Mouse (Mus musculus): ENCODE results near the gene Rbfox3. TPM values are rescaled to one million over a fixed set of nuclear protein-coding genes. Genes with fewer than 3 reads are reported as not detected.
A peak's percentile ranks its signal among the peaks of the same experiment; 100 is the strongest.

Gene Rbfox3
- polyA plus RNA-seq, 1 experiment: 117 TPM

DNA sequence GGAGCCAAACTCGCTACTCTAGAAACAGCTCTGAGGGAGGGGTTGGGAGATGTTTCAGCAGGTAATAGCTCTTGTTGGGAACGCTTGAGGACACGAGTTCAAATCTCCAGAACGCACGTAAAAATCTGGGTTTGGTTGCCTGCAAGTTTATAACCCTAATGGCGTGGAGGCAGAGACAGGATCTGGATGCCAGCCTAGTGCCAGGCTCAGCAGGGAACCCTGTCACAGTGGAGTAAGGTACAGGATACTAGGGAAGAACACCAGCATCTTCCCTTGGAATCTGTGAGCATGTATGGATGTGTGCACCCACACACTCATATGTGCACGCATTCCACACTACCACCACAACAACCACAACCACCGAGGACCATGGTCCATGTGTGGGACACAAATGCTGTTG lies 331.8 kb downstream of the Rbfox3 start:
- Histone ChIP-seq H3K27ac (ENCODE audit: insufficient read depth, low read length) (no peak overlapping the region), H3K4me1 (ENCODE audit: control insufficient read depth, insufficient read depth, low read length) (peaks cover 10% of the 10 kb centered on the region), H3K4me3 (ENCODE audit: insufficient read depth, low read length) (no peak overlapping the region)
- TF ChIP-seq CTCF (IDR thresholded peaks at IDR 0.05; ENCODE audit: extremely low read depth, insufficient read depth, low read length) (no peak), POLR2A (IDR thresholded peaks at IDR 0.05; ENCODE audit: extremely low read depth, insufficient read depth, low read length) (no peak)

DNA sequence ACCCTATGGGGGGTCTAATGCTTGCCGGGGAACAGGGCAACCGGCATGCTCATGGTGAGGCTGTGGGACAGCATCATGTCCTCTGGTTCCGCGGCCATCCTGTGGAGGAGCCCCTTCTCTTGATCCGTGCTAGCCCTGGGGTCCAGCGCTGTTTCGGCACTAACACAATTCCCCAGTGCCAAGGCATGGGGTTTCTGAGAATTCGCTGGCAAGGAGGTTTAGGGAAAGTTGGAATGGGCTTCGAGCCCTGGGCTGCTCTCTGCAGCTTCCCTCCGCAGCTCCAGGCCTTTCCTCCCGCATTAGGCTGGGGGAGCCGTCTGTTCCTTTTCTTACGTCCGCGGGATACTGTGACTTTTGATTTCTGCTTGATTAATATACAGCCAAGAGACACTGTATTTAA lies 334.1 kb downstream of the Rbfox3 start:
- H3K27ac ChIP-seq (ENCODE audit: insufficient read depth, low read length): no peak overlapping the region
- peaks cover 12% of the 10 kb centered on the region for H3K4me1 ChIP-seq (ENCODE audit: control insufficient read depth, insufficient read depth, low read length)
- no peak overlapping the region for H3K4me3 ChIP-seq (ENCODE audit: insufficient read depth, low read length)
- TF ChIP-seq POLR2A (IDR thresholded peaks at IDR 0.05; ENCODE audit: extremely low read depth, insufficient read depth, low read length) (no peak), CTCF (IDR thresholded peaks at IDR 0.05; ENCODE audit: extremely low read depth, insufficient read depth, low read length) (no peak)

DNA sequence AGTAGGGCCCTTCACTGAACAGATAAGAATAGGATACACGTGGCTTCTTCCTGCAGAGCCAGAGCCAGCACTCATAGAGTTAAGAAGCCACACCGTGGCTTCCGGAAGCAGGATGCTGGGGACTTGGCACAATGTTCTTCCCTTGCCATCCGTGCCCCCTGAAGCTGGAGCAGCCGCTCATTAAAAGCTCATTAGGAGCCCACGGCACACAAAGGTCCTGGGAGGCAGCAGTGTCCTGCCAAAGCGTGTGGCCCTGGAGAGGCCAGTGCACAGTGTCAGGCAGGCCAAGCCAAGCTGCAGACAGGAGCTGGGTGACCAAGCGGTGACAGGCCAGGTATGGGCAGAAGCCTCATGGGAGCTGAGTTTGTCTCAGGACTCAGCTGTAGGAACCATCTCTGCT lies 334.8 kb downstream of the Rbfox3 start:
- H3K27ac ChIP-seq (ENCODE audit: insufficient read depth, low read length): no peak overlapping the region
- no peak overlapping the region for H3K4me3 ChIP-seq (ENCODE audit: insufficient read depth, low read length)
- no peak for TF ChIP-seq POLR2A (IDR thresholded peaks at IDR 0.05; ENCODE audit: extremely low read depth, insufficient read depth, low read length)
- TF ChIP-seq CTCF (IDR thresholded peaks at IDR 0.05; ENCODE audit: extremely low read depth, insufficient read depth, low read length): no peak
- peaks cover 10% of the 10 kb centered on the region for H3K4me1 ChIP-seq (ENCODE audit: control insufficient read depth, insufficient read depth, low read length)

DNA sequence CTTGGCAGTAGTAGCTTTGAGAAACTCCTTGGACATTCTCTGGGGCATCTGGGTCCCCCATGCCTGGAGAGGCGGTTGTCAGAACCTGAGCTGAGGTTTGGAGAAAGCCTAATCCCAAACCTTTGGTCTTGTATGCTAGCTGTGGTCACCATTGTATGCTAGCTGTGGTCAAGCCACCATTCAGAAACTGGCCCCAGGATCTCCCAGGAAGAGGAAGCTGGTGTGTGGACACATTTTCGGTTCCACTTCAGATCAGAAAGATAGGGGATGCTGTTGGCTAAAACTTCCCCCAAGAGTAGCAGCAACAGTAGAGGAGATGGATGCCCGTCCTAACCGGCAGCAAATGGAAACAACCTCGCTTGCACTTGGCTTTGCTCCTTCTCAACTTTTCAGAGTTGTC lies 337.0 kb downstream of the Rbfox3 start:
- no peak overlapping the region for H3K4me3 ChIP-seq (ENCODE audit: insufficient read depth, low read length)
- peaks cover 6% of the 10 kb centered on the region; the same call in 1 of the 2 replicates for H3K4me1 ChIP-seq (ENCODE audit: control insufficient read depth, insufficient read depth, low read length)
- H3K27ac ChIP-seq (ENCODE audit: insufficient read depth, low read length): no peak overlapping the region
- TF ChIP-seq CTCF (IDR thresholded peaks at IDR 0.05; ENCODE audit: extremely low read depth, insufficient read depth, low read length) (no peak), POLR2A (IDR thresholded peaks at IDR 0.05; ENCODE audit: extremely low read depth, insufficient read depth, low read length) (no peak)

DNA sequence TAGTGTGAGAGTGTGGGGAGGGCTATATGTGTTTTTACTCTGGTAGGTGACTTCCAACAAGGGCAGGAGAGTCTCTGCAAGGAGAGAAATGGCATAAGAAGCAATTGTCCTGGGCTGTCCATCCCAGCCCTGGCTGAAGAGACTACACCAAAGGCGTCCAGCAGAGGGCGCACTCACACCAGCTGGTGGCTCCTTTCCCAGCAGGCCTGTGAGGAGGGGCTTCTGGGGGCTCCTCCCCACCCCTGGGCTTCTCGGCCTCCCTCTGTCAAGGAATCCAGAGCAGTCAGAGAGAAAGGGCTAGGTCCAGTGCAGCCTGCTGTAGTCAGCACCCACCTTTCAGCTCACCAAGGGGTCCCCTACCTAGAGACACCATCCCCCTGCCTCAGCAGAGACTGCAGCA lies 337.8 kb downstream of the Rbfox3 start:
- Histone ChIP-seq H3K4me3 (ENCODE audit: insufficient read depth, low read length) (no peak overlapping the region), H3K4me1 (ENCODE audit: control insufficient read depth, insufficient read depth, low read length) (peaks cover 6% of the 10 kb centered on the region; the same call in 1 of the 2 replicates), H3K27ac (ENCODE audit: insufficient read depth, low read length) (no peak overlapping the region)
- TF ChIP-seq CTCF (IDR thresholded peaks at IDR 0.05; ENCODE audit: extremely low read depth, insufficient read depth, low read length) (peak; percentile 67), POLR2A (IDR thresholded peaks at IDR 0.05; ENCODE audit: extremely low read depth, insufficient read depth, low read length) (no peak)

DNA sequence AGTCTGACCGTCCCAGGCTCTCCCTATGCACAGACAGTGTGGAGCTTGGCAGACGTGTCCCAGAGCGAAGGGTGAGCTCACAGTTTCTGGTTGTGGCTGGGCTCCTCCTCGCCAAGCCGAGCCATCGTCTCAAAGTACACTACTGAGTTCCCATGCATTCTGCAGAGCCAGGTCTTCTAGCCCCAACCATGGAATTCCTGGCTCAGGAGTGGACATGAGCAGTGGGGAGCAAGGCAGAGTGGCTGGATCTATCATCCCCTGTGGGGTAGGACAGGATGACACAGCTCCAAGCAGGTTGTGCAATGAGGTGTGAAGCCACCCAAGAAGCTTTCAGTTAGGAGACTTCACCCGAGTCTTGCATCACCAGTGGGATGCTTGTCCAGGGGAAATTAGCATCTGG lies 338.4 kb downstream of the Rbfox3 start:
- H3K4me1 ChIP-seq (ENCODE audit: control insufficient read depth, insufficient read depth, low read length): peaks cover 4% of the 10 kb centered on the region; the same call in 1 of the 2 replicates
- no peak overlapping the region for H3K27ac ChIP-seq (ENCODE audit: insufficient read depth, low read length)
- TF ChIP-seq POLR2A (IDR thresholded peaks at IDR 0.05; ENCODE audit: extremely low read depth, insufficient read depth, low read length): no peak
- no peak for TF ChIP-seq CTCF (IDR thresholded peaks at IDR 0.05; ENCODE audit: extremely low read depth, insufficient read depth, low read length)
- no peak overlapping the region for H3K4me3 ChIP-seq (ENCODE audit: insufficient read depth, low read length)

DNA sequence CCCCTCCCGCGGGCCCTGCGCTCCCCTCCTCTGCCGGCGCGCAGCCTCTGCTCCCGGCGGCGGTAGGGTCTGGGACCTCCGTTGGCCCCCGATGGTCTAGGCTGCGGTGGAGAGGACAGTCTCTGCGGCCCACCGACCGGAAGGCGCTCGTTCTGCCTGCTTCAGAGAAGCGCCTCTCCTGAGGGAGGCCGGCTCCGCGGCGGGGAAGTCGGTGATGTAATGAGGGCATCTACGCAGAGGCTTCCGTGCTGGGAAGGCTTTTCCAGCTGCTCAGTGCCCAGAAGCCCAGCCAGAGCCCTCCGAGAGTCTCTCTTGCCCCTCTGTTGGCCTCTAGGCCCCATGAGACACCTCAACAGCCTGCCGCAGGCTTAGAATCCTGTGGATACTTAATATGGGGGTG lies 341.2 kb downstream of the Rbfox3 start:
- Histone ChIP-seq H3K27ac (ENCODE audit: insufficient read depth, low read length) (peak overlapping the region; percentile 57), H3K4me3 (ENCODE audit: insufficient read depth, low read length) (peak overlapping the region; percentile 52), H3K4me1 (ENCODE audit: control insufficient read depth, insufficient read depth, low read length) (peaks cover 6% of the 10 kb centered on the region; the same call in 1 of the 2 replicates)
- no peak for TF ChIP-seq CTCF (IDR thresholded peaks at IDR 0.05; ENCODE audit: extremely low read depth, insufficient read depth, low read length)
- TF ChIP-seq POLR2A (IDR thresholded peaks at IDR 0.05; ENCODE audit: extremely low read depth, insufficient read depth, low read length): no peak

DNA sequence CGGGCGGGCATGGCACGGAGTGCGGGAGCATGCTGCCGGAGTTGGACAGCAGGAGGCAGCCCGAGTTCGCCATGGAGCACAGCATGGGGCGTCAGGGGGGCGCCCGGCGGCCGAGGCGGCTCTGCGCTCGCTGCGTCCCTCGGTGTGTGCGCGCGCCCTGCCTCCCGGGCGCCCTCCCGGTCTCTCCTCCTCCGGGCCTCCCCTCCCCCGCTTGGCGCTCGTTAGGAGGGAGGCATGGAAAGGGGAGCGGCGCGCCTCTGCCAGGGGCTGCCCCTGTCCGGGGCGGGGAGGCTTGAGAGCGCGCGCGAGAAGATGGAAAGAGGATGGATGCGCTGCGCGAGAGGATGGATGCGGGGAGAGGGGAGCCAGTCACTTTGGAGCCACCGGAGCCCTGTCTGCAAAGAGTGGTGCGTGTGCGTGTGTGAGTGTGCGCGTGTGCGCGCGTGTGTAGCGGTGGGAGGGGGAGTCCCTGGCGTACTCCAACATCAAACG lies 341.8 kb downstream of the Rbfox3 start:
- H3K27ac ChIP-seq (ENCODE audit: insufficient read depth, low read length): no peak overlapping the region
- peak overlapping the region; percentile 52 for H3K4me3 ChIP-seq (ENCODE audit: insufficient read depth, low read length)
- no peak for TF ChIP-seq POLR2A (IDR thresholded peaks at IDR 0.05; ENCODE audit: extremely low read depth, insufficient read depth, low read length)
- TF ChIP-seq CTCF (IDR thresholded peaks at IDR 0.05; ENCODE audit: extremely low read depth, insufficient read depth, low read length): no peak
- peaks cover 6% of the 10 kb centered on the region; the same call in 1 of the 2 replicates for H3K4me1 ChIP-seq (ENCODE audit: control insufficient read depth, insufficient read depth, low read length)

DNA sequence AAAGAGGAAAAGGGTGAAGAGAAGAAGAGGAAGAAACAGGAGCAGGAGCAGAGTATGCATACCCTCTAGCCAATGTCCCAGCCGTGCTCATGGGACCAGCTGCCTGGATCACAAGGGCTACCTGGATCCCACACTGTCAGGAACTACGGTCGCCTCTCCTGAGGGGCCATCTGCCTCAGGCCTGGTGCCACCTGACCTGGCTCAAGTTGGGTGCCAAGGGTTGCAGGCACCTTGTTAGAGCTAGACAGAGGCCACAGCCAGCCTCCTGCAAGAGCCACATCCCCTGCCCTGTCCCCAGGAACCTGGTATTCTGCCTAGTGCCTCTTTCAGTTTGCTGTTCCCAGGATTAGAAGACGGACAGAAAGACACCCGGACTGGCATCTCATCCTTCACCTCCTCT lies 347.5 kb downstream of the Rbfox3 start:
- H3K4me3 ChIP-seq (ENCODE audit: insufficient read depth, low read length): no peak overlapping the region
- no peak for TF ChIP-seq CTCF (IDR thresholded peaks at IDR 0.05; ENCODE audit: extremely low read depth, insufficient read depth, low read length)
- TF ChIP-seq POLR2A (IDR thresholded peaks at IDR 0.05; ENCODE audit: extremely low read depth, insufficient read depth, low read length): no peak
- no peak overlapping the region; the same call in 1 of the 2 replicates for H3K27ac ChIP-seq (ENCODE audit: insufficient read depth, low read length)
- H3K4me1 ChIP-seq (ENCODE audit: control insufficient read depth, insufficient read depth, low read length): peaks cover 9% of the 10 kb centered on the region

DNA sequence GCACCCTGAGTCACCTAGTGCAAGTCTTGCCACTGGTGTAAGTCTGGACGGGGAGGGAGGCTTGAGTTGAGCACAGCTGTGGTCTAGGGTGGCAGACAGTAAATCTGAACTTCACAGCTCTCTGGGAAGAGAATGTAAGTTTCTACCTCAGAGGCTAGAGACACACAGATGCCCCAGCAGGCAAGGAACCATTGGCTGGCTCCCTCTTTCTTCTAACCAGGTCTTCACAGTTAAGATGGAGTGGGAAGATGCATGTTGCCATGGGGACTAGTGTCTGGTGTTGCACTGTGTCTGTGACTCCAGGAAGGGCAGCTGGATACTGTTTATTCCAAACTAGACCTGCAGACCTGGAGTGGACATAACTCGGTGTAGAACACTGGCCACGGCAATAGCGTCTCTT lies 348.6 kb downstream of the Rbfox3 start:
- Histone ChIP-seq H3K4me1 (ENCODE audit: control insufficient read depth, insufficient read depth, low read length) (peaks cover 14% of the 10 kb centered on the region), H3K4me3 (ENCODE audit: insufficient read depth, low read length) (no peak overlapping the region), H3K27ac (ENCODE audit: insufficient read depth, low read length) (no peak overlapping the region)
- TF ChIP-seq CTCF (IDR thresholded peaks at IDR 0.05; ENCODE audit: extremely low read depth, insufficient read depth, low read length) (no peak), POLR2A (IDR thresholded peaks at IDR 0.05; ENCODE audit: extremely low read depth, insufficient read depth, low read length) (no peak)
